Mouse (Mus musculus) adrenal gland, postnatal 14 days (tissue): Measurements from ENCODE around the gene Ms4a18. TPM values are rescaled to one million over a fixed set of nuclear protein-coding genes. Genes with fewer than 3 reads are reported as not detected.
"Not testable (repeated sequence)": the region's sequence is repeated elsewhere in the genome, so short reads cannot be mapped to it uniquely, and the experiment has no call there.

Experiments used
- DNase-seq: peaks from one replicate; pipeline ENCODE4 v3.0.0; 2021; ENCODE audit warnings: mixed read lengths
- long read RNA-seq, 2 experiments: library from polyadenylated mRNA; stranded (forward); transcript quantifications; one replicate each; pipeline ENCODE4 v2.0.0; 2021
- total RNA-seq: library from RNA; stranded (reverse); gene quantifications from 2 replicates; pipeline ENCODE4 v1.2.3, GENCODE M21; 2021

Ms4a18 gene
- total RNA-seq, result not detected in 2 replicates
- long read RNA-seq, experiment 1, result 0 reads
- long read RNA-seq, experiment 2, result 0 reads

GRCm38 (mm10) chr19:11017891-11018290 lies at the start of gene Ms4a18:
Ms4a18 (minus strand) TSS chr19:11018031.
- DNase-seq, result no peak

- DNase-seq, result no peak
Observed at GRCm38 (mm10) chr19:11065202-11065875, 47.5 kb upstream of the Ms4a18 start.

GRCm38 (mm10) chr19:11060900-11061299 lies 43.1 kb upstream of the Ms4a18 start:
- DNase-seq, result no peak

- DNase-seq, result no peak
Observed at GRCm38 (mm10) chr19:11059967-11060366, 42.1 kb upstream of the Ms4a18 start.

- not testable (repeated sequence) for DNase-seq
Observed at GRCm38 (mm10) chr19:11055700-11056099, 37.9 kb upstream of the Ms4a18 start.

GRCm38 (mm10) chr19:11053277-11053676 lies 35.4 kb upstream of the Ms4a18 start:
- DNase-seq, result no peak

- DNase-seq, result no peak
Observed at GRCm38 (mm10) chr19:11052877-11053276, 35.0 kb upstream of the Ms4a18 start.

GRCm38 (mm10) chr19:11050286-11050685 lies 32.5 kb upstream of the Ms4a18 start:
- no peak for DNase-seq

- no peak for DNase-seq
Observed at GRCm38 (mm10) chr19:11049426-11049825, 31.6 kb upstream of the Ms4a18 start.

- DNase-seq, result no peak
Observed at GRCm38 (mm10) chr19:11048503-11048902, 30.7 kb upstream of the Ms4a18 start.

GRCm38 (mm10) chr19:11048009-11048408 lies 30.2 kb upstream of the Ms4a18 start:
- DNase-seq, result no peak

- DNase-seq, result peak; percentile 78
Observed at GRCm38 (mm10) chr19:11044996-11045711, 27.3 kb upstream of the Ms4a18 start.

GRCm38 (mm10) chr19:11044671-11044995 lies 26.8 kb upstream of the Ms4a18 start:
- no peak for DNase-seq

- DNase-seq, result no peak
Observed at GRCm38 (mm10) chr19:11037570-11037969, 19.7 kb upstream of the Ms4a18 start.

GRCm38 (mm10) chr19:11022382-11022781 lies 4.6 kb upstream of the Ms4a18 start:
- DNase-seq, result no peak

- DNase-seq, result no peak
Observed at GRCm38 (mm10) chr19:11017251-11017650, 580 bp downstream of the Ms4a18 start.

- DNase-seq, result no peak
Observed at GRCm38 (mm10) chr19:11015998-11016397, 1.8 kb downstream of the Ms4a18 start.

- no peak for DNase-seq
Observed at GRCm38 (mm10) chr19:11015468-11015867, 2.4 kb downstream of the Ms4a18 start.

- DNase-seq, result no peak
Observed at GRCm38 (mm10) chr19:10993150-10993549, 24.7 kb downstream of the Ms4a18 start, which contains the start of gene Ms4a15. Ms4a15 (minus strand) TSS chr19:10993250.

- no peak for DNase-seq
Observed at GRCm38 (mm10) chr19:10991911-10992310, 25.9 kb downstream of the Ms4a18 start.

- DNase-seq, result no peak
Observed at GRCm38 (mm10) chr19:10990751-10991150, 27.1 kb downstream of the Ms4a18 start.

- DNase-seq, result no peak
Observed at GRCm38 (mm10) chr19:10988563-10988962, 29.3 kb downstream of the Ms4a18 start.

GRCm38 (mm10) chr19:10985889-10986288 lies 31.9 kb downstream of the Ms4a18 start:
- DNase-seq, result peak; percentile 23

GRCm38 (mm10) chr19:10984551-10984950 lies 33.3 kb downstream of the Ms4a18 start:
- DNase-seq, result no peak
